Mouse (Mus musculus) left cerebral cortex, postnatal 10 days (tissue): Measurements from ENCODE around the gene BC017158. TPM values are rescaled to one million over a fixed set of nuclear protein-coding genes. Genes with fewer than 3 reads are reported as not detected.

ENCODE experiments used
- DNase-seq, 2 experiments: peaks; one replicate each; pipeline ENCODE4 v3.0.0; 2021 to 2022; ENCODE audit warnings: low spot score in 2 of 2, mixed read lengths in 1 of 2; ENCODE audit errors: extremely low spot score in 1 of 2
- intact Hi-C: fragments of 180-260 bp; cut with DNase I; formaldehyde crosslinking; loops from one replicate; pipeline ENCODE4 v1.15.1; 2025
- microRNA-seq: library from miRNA; unstranded; fragments of <30 nt; microRNA quantifications from one replicate; pipeline ENCODE4 v1.2.0, GENCODE M21; 2022
- total RNA-seq, 2 experiments: library from RNA; stranded (reverse); gene quantifications; 2 replicates each; pipeline ENCODE4 v1.2.3; 2021

BC017158 gene
- total RNA-seq, 2 experiments from 2014 or later = 25.1 to 25.4 TPM

DNA sequence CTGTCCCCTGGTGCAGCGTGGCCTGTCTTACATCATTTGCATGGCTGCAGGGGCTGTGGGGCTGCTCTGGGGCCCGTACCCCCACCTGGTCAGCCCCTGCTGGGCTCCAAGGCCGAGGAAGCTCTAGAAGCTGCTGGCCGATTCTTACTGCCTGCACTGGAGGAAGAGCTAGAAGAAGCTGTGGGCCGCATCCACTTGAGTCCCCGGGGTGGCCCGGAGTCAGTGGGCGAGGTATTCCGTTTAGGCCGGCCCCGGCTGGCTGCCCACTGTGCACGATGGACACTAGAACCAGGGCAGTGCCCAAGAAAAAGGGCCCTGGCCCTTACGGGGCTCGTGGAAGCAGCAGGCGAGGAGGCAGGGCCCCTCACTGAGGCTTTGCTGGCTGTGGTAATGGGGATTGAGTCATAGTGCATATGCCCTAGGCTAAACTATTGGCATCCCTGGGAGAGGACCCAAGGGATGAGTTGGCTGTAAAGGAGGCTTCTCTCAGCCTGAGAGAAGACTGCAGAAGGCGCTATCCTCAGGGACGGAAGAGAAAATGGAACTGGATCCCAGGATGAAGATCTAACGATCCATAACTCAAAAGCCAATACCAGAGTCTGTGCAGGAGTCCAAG, 53.5 kb downstream of the BC017158 start:
- intact Hi-C loops = loop anchor here (5.0 kb wide), 2 partner anchors 53 to 448 kb away; partner anchors contain the start of gene BC017158

DNA sequence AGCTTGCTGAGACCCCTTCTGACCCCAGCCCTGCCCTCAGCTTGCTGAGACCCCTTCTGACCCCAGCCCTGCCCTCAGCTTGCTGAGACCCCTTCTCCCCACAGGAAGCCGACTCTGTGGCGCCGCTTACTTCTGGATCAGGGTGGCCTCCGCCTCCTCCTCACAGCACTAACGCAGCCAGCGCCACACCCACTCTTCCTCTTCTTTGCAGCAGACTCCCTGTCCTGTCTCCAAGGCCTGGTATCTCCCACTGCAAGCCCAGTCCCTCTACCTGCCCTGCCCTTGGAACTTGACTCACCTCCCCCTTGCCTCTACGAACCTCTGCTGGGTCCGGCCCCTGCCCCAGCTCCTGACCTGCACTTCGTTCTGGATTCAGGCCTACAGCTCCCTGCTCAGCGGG, 54.0 kb downstream of the BC017158 start:
- intact Hi-C loops = no loop called here

More for the DNA sequence above, 53.5 kb downstream of the BC017158 start:
- no peak for DNase-seq

GRCm38 (mm10) chr7:128242331-128242730, 55.6 kb downstream of the BC017158 start:
- DNase-seq = no peak
- intact Hi-C loops = no loop called here

More for the DNA sequence above, 54.0 kb downstream of the BC017158 start:
- DNase-seq = no peak

DNA sequence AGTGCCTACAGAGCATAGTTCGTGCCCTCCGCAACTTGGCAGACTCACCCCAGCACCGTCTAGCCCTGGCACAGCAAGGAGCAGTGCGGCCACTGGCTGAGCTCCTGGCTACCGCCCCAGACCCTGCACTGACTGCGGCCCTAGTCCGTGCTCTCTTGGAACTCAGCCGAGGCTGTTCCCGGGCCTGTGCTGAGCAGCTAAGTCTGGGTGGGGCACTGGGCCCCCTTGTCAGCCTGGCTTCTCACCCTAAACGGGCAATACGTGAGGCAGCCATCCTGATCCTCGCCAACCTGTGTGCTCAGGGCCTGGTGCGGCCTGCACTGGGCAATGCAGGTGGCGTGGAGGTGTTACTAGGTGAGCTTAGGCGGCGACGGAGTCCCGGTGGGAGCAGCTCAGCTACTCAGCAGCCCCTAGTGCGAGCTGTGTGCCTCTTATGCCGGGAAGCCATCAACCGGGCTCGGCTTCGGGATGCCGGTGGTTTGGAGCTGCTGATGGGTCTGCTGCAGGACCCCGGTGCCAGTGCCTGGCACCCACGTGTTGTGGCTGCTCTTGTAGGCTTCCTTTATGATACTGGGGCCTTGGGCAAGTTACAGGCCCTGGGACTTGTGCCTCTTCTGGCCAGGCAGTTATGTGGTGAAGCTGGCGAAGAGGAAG, 57.7 kb downstream of the BC017158 start:
- DNase-seq = peak in 1 of 2 experiments; percentile 59
- intact Hi-C loops = no loop called here

DNA sequence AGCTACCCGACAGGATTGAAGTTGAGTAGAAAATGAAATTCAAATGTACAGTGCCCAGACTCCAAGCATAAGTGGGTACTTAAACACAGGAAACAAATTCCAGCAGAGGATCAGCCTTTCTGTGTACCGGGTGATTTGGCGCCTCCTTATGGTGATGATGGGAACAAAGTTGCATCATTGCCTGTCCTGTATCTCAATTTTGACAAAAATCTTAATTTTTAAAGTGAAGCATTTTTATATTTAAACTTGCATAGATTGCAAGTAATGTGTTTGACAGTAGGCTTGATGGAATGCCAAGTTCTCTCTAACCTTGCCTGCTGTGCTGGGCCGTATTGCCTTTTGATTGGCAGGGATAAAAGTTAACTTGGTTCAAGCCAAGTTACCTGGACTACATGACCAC, 59.0 kb downstream of the BC017158 start:
- intact Hi-C loops = no loop called here
- peak in 1 of 2 experiments; percentile 53 for DNase-seq

DNA sequence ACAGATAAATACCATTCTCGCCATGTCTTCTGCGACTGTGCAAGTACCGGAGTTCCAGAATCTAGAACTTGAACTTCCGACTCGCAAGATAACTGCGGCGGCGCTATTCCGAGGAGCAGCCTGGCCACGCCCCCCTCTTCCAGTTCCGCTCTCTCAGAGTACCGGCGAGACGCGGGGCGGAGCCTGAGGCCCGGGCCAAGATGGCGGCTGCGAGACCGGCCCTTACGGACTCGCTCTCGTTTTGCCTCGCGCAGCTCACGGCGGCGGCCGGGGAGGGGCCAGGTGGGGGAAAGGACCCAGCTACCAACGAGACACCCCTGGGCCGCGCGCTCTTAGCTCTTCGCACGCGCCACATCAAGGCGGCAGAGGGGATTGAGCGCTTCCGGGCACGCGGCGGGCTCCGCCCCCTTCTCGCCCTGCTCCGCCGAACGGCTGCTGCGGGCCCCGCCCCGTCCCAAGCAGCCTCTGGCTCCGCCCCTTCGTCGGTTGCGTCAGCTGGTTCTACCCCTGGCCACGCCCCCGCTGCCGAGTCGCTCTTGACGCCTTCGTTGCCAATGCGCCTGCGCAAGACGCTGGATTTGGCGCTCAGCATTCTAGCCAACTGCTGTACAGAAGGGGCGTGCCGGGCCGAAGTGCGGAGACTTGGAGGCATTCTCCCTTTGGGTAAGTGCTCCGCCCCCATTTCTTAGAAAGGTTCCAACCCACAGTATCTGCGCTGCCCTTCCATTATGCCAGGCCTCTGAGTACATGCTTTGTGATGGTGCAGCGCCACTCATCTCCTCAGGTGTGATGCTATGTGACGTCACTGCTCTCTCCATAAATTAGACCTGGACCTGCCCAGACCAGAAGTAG, 59.8 kb downstream of the BC017158 start, which contains the start of gene 9130023H24Rik:
TSS of gene 9130023H24Rik (minus strand) at position 105 of the 852 bp plus-strand sequence.
- peak; percentile 98 to 100 for DNase-seq
- intact Hi-C loops = no loop called here

DNA sequence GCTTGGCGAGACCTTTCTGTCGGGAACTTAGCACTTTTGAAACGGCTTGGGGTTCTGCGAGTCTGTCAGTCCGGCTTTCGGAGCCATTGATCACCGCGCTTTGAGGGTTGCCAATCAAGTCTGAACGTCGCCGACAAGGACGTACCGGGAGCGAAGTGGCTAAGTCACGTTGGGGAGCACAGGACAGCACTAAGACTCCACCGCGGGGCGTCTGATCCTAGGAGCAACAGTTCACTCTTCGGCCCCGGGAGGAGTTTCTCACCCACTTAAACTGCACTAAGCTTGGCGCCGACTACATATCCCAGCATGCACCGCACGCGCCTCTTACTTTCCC, 60.4 kb downstream of the BC017158 start:
- no peak for DNase-seq
- intact Hi-C loops = no loop called here

DNA sequence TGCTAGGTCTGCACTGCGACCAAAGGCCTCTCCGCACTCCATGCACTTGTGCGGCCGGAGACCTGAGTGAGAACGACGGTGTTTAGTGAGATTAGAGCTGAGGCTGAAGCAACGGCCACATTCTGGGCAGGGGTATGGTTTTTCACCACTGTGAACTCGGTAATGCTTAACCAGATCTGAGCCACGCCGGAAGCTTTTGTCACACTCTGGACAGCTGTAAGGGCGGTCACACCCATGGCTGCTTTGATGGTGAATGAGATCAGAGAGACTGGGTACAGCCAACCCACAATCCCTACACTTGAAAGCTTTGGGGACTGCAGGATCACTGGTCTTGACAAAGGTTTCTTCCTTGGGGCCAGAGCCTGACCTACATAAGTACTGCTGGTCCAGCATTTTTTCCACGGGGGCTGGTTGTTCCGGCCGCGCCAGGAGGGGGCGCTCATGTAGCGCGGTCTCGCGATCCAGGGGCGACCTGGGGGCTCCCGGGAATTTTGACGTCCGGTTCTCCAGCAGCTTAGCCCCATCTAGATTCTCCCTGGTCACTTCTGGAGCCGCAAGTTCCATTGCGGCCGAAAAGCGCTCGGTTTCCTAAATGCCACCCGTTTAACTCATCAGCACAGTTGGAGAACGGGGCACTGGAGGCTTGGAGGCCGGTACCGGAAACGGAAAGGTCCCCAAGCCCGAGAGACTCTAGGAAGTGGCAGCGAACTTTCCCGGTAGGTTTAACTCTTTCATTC, 60.9 kb downstream of the BC017158 start, which contains the start of gene Armc5:
TSS of gene Armc5 (plus strand) at position 487 of the 737 bp plus-strand sequence.
- intact Hi-C loops = no loop called here
- DNase-seq = peak; percentile 75 to 90

DNA sequence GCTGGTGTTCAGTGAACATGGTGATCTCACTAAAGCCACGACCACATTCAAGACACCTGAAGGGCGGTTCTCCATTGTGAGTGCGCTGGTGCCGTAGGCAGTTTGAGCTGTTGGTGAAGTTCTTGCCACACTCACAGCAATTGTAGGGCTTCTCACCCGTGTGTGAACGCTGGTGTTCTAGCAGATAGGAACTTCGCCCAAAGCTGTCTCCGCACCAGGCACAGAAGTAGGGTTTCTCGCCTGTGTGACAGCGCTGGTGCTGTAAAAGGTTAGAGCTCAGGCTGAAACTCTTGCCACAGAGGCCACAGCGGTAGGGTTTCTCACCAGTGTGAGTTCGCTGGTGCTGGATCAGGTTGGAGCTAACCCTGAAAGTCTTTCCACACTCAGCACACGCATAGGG, 61.5 kb downstream of the BC017158 start:
- DNase-seq = no peak
- intact Hi-C loops = no loop called here

DNA sequence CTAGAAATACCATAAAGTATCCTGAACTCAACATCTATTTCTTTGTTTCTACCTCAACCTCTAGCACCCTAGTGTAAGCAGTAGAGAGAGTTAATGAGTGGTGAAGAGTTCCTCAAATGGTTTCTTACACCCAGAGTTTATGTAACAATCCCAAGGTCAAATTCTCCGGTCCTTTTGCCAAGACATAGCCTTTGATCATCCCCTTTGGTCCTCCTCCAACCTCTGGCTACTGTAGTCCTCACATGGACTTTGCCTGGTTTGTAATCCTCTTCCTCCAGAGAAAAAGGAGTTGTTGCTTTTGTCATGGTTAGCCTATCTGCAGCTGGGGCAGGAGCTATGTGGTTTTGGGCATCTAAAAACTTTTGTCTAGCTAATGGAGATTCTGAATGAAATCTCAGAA, 62.5 kb downstream of the BC017158 start:
- DNase-seq = no peak
- intact Hi-C loops = no loop called here

DNA sequence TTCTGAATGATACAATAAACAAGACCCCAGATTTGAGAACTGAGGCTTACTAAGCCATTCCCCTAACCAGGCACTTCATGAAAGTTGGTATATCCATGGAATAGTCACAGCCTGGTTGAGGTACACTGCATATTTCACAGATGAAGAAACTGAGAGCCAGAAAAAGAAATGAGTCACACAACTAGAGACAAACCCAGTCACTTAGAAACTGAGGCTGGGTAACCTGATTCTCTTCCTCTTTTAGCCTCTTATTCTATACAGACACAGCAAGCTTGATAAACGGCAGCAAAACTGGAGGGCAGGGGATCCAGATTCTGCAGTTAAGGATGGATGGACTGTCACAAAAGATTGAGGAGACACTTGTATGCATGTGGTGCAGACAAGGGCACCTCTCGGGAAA, 63.2 kb downstream of the BC017158 start:
- intact Hi-C loops = no loop called here

DNA sequence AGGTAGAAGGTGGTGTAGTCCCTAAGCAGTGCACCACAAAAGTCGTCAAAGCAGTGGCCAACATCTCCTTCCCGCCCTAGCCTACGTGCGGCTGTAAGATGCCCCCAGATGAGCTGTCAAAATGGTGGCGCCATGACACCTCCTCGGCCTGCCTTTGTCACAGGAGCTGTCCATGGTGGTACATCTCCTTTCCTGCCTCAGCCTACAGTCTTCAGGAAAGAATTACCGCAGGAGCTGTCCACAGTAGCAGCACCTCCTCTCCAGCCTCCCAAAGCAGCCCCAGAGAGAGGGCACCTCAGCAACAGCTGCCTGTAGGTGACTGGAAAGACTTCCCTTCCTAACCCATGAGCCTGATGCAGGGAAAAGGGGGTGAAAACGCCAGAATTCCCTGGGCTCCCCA, 66.2 kb downstream of the BC017158 start:
- no peak for DNase-seq
- intact Hi-C loops = no loop called here

More for the DNA sequence above, 63.2 kb downstream of the BC017158 start:
- DNase-seq = no peak

Small RNA genes lying within 50 kb of the gene (microRNA-seq; reads per million reads assigned to microRNA genes)
- not detected for gene Mir3103

Other genes with a start within 250 kb of the BC017158 start
- gene Itgam, start 235.5 kb downstream of the BC017158 start, total RNA-seq = 1 to 10 TPM; 8.5 to 8.7 TPM
- under 1 TPM in 1 of 2 experiments, not detected in 1; 0.09 TPM for gene Gm49368, start 235.5 kb downstream of the BC017158 start, total RNA-seq
- under 1 TPM in 1 of 2 experiments, not detected in 1; 0.30 TPM for gene Itgax, start 168.6 kb downstream of the BC017158 start, total RNA-seq
- gene Itgad, start 143.8 kb downstream of the BC017158 start, total RNA-seq = under 1 TPM; 0.14 to 0.17 TPM
- gene Cox6a2, start 91.8 kb downstream of the BC017158 start, total RNA-seq = 1 to 10 TPM; 8.8 to 9.4 TPM
- gene Armc5, start 60.8 kb downstream of the BC017158 start, total RNA-seq = 10 to 100 TPM; 10.8 to 11.5 TPM
- gene 9130023H24Rik, start 60.1 kb downstream of the BC017158 start, total RNA-seq = 1 to 10 TPM; 3.8 to 4.1 TPM
- gene Tgfb1i1, start 51.4 kb downstream of the BC017158 start, total RNA-seq = 10 to 100 TPM; 33.0 to 35.9 TPM
- gene Slc5a2, start 32.5 kb downstream of the BC017158 start, total RNA-seq = not detected
- gene Rgs10, start 120.6 kb upstream of the BC017158 start, total RNA-seq = 10 to 100 TPM; 46.4 to 50.8 TPM
- gene Tial1, start 163.5 kb upstream of the BC017158 start, total RNA-seq = 100 to 1,000 TPM; 104 to 106 TPM
- gene Bag3, start 225.4 kb upstream of the BC017158 start, total RNA-seq = 1 to 10 TPM; 4.6 to 4.9 TPM